Mouse (Mus musculus): Measurements from ENCODE around the gene B3glct. TPM values are rescaled to one million over a fixed set of nuclear protein-coding genes. Genes with fewer than 3 reads are reported as not detected.
A peak's percentile ranks its signal among the peaks of the same experiment; 100 is the strongest.

The B3glct gene
- polyA plus RNA-seq, 1 experiment = 6.0 TPM

DNA sequence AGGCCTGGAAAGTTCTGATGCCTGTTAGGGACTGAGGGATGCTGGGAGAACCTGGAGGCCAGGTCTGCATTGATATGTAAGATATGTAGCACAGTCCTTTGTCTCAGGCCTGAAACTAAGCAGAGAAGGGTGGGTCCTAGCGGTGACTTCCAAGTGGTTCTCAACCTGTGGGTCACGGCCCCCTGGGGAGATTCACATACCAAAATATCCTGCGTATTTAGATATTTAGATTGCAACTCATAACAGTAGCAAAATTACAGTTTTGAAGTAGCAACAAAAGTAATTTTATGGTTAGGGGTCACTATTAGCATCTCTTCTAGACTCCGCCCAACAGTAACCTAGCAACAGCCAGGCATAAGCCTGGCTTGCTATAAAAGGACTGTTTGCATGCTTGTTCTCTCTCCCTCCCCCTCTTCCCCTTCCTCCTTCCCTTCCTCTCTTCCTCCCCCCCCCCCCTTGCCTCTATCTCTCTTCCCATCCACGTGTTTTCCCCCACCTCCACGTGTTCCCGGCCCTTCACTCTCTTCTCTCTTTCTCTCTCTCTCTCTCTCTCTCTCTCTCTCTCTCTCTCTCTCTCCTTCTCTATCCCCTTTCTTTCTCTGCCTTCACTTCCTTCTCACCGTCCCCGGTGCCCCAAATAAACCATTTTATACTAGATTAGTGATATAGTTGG is 19.2 kb upstream of the B3glct start:
- 51% methylated on average over 9 of the region's 9 CpGs for WGBS
- no peak overlapping the region for H3K4me3 ChIP-seq (replicated peaks; ENCODE audit: control insufficient read depth, low read depth, low read length)
- H3K27ac ChIP-seq (ENCODE audit: control insufficient read depth, insufficient read depth, low read depth, low read length, poor library complexity) = no peak overlapping the region
- no peaks in the 10 kb centered on the region for H3K4me1 ChIP-seq (ENCODE audit: control insufficient read depth, insufficient read depth, low read length)
- no peak for TF ChIP-seq POLR2A (IDR thresholded peaks at IDR 0.05; ENCODE audit: borderline replicate concordance, control insufficient read depth, low read depth, low read length)
- TF ChIP-seq CTCF (IDR thresholded peaks at IDR 0.05; ENCODE audit: control insufficient read depth, insufficient read depth, low read length) = no peak

DNA sequence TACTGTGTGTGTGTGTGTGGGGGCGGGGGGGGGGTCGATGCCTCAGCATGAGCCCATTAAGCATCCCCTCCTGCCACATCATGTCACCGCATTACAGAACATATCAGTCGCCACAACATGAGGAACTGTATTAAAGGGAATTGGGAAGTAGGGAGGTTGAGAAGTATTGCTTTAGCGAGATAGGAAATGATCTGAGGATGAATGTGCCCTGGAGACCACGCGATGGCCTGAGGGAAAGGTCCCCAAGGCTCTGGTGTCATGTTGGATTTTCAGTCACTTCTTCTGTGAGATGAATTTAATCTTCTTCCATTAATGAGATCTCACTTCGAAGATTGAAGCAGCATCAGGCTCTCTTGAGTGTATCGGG is 18.6 kb upstream of the B3glct start:
- 33% methylated on average over 9 of the region's 9 CpGs for WGBS
- TF ChIP-seq CTCF (IDR thresholded peaks at IDR 0.05; ENCODE audit: control insufficient read depth, insufficient read depth, low read length) = no peak
- H3K4me1 ChIP-seq (ENCODE audit: control insufficient read depth, insufficient read depth, low read length) = no peaks in the 10 kb centered on the region
- H3K27ac ChIP-seq (ENCODE audit: control insufficient read depth, insufficient read depth, low read depth, low read length, poor library complexity) = no peak overlapping the region
- H3K4me3 ChIP-seq (replicated peaks; ENCODE audit: control insufficient read depth, low read depth, low read length) = no peak overlapping the region

DNA sequence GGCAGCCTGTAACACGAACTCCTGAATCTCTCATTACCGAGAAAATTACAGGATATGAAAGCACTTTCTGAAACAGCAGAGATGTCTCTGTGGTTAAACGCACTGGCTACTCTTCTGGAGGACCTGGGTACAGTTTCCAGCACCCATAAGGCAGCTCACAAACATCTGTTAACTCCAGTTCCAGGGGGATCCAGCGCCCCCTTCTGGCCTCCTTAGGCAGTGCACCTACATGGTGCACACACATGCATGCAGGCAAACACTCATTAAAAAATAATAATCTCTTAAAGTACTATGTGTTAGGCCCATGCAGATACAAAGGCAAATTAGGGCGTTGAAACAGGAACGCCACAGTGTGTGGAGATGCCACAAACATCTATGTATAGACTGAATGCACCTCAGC is 16.6 kb upstream of the B3glct start:
- no peak for TF ChIP-seq CTCF (IDR thresholded peaks at IDR 0.05; ENCODE audit: control insufficient read depth, insufficient read depth, low read length)
- TF ChIP-seq POLR2A (IDR thresholded peaks at IDR 0.05; ENCODE audit: borderline replicate concordance, control insufficient read depth, low read depth, low read length) = no peak
- no peak overlapping the region for H3K4me3 ChIP-seq (replicated peaks; ENCODE audit: control insufficient read depth, low read depth, low read length)
- WGBS = 80% methylated on average over 6 of the region's 6 CpGs
- H3K4me1 ChIP-seq (ENCODE audit: control insufficient read depth, insufficient read depth, low read length) = no peaks in the 10 kb centered on the region
- no peak overlapping the region for H3K27ac ChIP-seq (ENCODE audit: control insufficient read depth, insufficient read depth, low read depth, low read length, poor library complexity)

GRCm38 (mm10) chr5:149662980-149663379 is 15.1 kb upstream of the B3glct start:
- no peak overlapping the region for H3K27ac ChIP-seq (ENCODE audit: control insufficient read depth, insufficient read depth, low read depth, low read length, poor library complexity)
- WGBS = 84% methylated on average over 6 of the region's 6 CpGs
- TF ChIP-seq CTCF (IDR thresholded peaks at IDR 0.05; ENCODE audit: control insufficient read depth, insufficient read depth, low read length) (no peak), POLR2A (IDR thresholded peaks at IDR 0.05; ENCODE audit: borderline replicate concordance, control insufficient read depth, low read depth, low read length) (no peak)
- H3K4me1 ChIP-seq (ENCODE audit: control insufficient read depth, insufficient read depth, low read length) = no peaks in the 10 kb centered on the region
- no peak overlapping the region for H3K4me3 ChIP-seq (replicated peaks; ENCODE audit: control insufficient read depth, low read depth, low read length)

DNA sequence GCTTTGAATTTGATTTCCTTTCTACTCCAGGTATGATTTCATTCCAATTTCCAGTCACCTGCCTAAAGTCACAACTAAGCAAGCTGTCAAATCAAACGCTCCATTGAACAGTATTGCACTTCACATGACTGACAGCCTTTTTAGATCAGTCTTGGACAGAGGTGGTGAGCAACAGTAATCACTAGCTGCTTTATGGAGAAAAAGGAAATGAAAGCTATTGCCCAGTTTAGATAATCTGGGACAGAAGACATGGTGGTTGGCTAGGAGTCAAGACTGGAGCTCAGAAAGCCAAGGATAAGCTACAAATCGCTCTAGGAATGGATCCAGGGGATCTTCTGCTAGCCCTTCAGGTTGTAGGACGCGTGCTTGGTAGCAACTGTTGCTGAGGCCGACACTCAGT is 14.6 kb upstream of the B3glct start:
- 81% methylated on average over 5 of the region's 5 CpGs for WGBS
- Histone ChIP-seq H3K4me3 (replicated peaks; ENCODE audit: control insufficient read depth, low read depth, low read length) (no peak overlapping the region), H3K27ac (ENCODE audit: control insufficient read depth, insufficient read depth, low read depth, low read length, poor library complexity) (no peak overlapping the region), H3K4me1 (ENCODE audit: control insufficient read depth, insufficient read depth, low read length) (no peaks in the 10 kb centered on the region)
- TF ChIP-seq POLR2A (IDR thresholded peaks at IDR 0.05; ENCODE audit: borderline replicate concordance, control insufficient read depth, low read depth, low read length) (no peak), CTCF (IDR thresholded peaks at IDR 0.05; ENCODE audit: control insufficient read depth, insufficient read depth, low read length) (no peak)

GRCm38 (mm10) chr5:149677196-149677595 is 834 bp upstream of the B3glct start:
- TF ChIP-seq POLR2A (IDR thresholded peaks at IDR 0.05; ENCODE audit: borderline replicate concordance, control insufficient read depth, low read depth, low read length) (no peak), CTCF (IDR thresholded peaks at IDR 0.05; ENCODE audit: control insufficient read depth, insufficient read depth, low read length) (no peak)
- Histone ChIP-seq H3K27ac (ENCODE audit: control insufficient read depth, insufficient read depth, low read depth, low read length, poor library complexity) (no peak overlapping the region), H3K4me1 (ENCODE audit: control insufficient read depth, insufficient read depth, low read length) (no peaks in the 10 kb centered on the region; the same call in 1 of the 2 replicates), H3K4me3 (replicated peaks; ENCODE audit: control insufficient read depth, low read depth, low read length) (no peak overlapping the region)
- 79% methylated on average over 3 of the region's 3 CpGs for WGBS

GRCm38 (mm10) chr5:149678990-149679348 is 939 bp downstream of the B3glct start:
- 9% methylated on average over 15 of the region's 15 CpGs for WGBS

DNA sequence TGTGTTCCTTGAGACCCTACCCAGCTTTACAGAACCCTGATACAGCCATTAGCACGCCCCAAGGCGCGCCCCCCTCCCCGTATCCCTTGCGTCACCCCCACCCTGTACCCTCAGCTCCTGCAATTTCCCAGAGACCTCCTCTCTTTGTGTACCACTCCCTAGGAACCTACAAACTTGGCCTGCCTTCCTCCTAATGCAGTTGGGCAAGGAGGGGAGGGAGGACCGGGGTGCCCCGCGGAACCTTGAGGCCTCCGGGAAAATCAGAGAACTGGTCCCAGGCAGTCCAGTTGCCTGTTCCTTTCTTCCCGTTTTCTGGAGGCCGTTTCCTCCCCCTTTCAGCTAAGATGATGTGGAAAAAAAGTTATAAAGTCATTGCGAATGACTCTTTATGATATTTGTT is 1.3 kb downstream of the B3glct start:
- WGBS = 33% methylated on average over 12 of the region's 12 CpGs
- H3K4me3 ChIP-seq (replicated peaks; ENCODE audit: control insufficient read depth, low read depth, low read length) = no peak overlapping the region
- TF ChIP-seq CTCF (IDR thresholded peaks at IDR 0.05; ENCODE audit: control insufficient read depth, insufficient read depth, low read length) = no peak
- TF ChIP-seq POLR2A (IDR thresholded peaks at IDR 0.05; ENCODE audit: borderline replicate concordance, control insufficient read depth, low read depth, low read length) = no peak

More at GRCm38 (mm10) chr5:149678990-149679348, 939 bp downstream of the B3glct start:
- TF ChIP-seq POLR2A (IDR thresholded peaks at IDR 0.05; ENCODE audit: borderline replicate concordance, control insufficient read depth, low read depth, low read length) = no peak
- no peak for TF ChIP-seq CTCF (IDR thresholded peaks at IDR 0.05; ENCODE audit: control insufficient read depth, insufficient read depth, low read length)
- Histone ChIP-seq H3K4me1 (ENCODE audit: control insufficient read depth, insufficient read depth, low read length) (no peaks in the 10 kb centered on the region; the same call in 1 of the 2 replicates), H3K4me3 (replicated peaks; ENCODE audit: control insufficient read depth, low read depth, low read length) (peak overlapping the region; percentile 72), H3K27ac (ENCODE audit: control insufficient read depth, insufficient read depth, low read depth, low read length, poor library complexity) (no peak overlapping the region; the same call in 1 of the 2 replicates)

DNA sequence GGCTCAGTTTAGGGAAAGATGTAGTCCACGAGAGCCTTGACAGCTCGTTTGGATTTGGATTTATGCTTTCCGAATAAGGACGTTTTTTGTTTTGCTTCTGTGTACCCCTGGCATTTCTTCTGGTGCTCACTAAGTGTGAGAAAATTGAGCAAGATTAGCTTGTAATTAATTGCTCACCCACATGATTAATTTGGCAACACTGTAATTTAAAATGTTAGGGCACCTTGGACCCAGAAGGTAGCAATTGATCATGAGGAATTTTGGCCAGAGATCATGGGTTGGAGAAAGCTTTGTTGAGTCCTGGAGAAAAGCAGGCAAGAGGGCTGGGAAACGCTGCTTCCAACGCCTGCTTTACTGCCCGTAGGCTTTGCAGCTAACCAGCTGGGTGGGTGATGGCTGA is 1.9 kb downstream of the B3glct start:
- Histone ChIP-seq H3K27ac (ENCODE audit: control insufficient read depth, insufficient read depth, low read depth, low read length, poor library complexity) (no peak overlapping the region), H3K4me1 (ENCODE audit: control insufficient read depth, insufficient read depth, low read length) (no peaks in the 10 kb centered on the region; the same call in 1 of the 2 replicates), H3K4me3 (replicated peaks; ENCODE audit: control insufficient read depth, low read depth, low read length) (no peak overlapping the region)
- no peak for TF ChIP-seq POLR2A (IDR thresholded peaks at IDR 0.05; ENCODE audit: borderline replicate concordance, control insufficient read depth, low read depth, low read length)
- TF ChIP-seq CTCF (IDR thresholded peaks at IDR 0.05; ENCODE audit: control insufficient read depth, insufficient read depth, low read length) = no peak
- WGBS = 84% methylated on average over 7 of the region's 7 CpGs

More for the DNA sequence above, 1.3 kb downstream of the B3glct start:
- no peak overlapping the region for H3K27ac ChIP-seq (ENCODE audit: control insufficient read depth, insufficient read depth, low read depth, low read length, poor library complexity)
- H3K4me1 ChIP-seq (ENCODE audit: control insufficient read depth, insufficient read depth, low read length) = no peaks in the 10 kb centered on the region; the same call in 1 of the 2 replicates

All from bone marrow, adult 2 months (tissue).